Mouse (Mus musculus): ENCODE data around the gene Qsox2.

DNA sequence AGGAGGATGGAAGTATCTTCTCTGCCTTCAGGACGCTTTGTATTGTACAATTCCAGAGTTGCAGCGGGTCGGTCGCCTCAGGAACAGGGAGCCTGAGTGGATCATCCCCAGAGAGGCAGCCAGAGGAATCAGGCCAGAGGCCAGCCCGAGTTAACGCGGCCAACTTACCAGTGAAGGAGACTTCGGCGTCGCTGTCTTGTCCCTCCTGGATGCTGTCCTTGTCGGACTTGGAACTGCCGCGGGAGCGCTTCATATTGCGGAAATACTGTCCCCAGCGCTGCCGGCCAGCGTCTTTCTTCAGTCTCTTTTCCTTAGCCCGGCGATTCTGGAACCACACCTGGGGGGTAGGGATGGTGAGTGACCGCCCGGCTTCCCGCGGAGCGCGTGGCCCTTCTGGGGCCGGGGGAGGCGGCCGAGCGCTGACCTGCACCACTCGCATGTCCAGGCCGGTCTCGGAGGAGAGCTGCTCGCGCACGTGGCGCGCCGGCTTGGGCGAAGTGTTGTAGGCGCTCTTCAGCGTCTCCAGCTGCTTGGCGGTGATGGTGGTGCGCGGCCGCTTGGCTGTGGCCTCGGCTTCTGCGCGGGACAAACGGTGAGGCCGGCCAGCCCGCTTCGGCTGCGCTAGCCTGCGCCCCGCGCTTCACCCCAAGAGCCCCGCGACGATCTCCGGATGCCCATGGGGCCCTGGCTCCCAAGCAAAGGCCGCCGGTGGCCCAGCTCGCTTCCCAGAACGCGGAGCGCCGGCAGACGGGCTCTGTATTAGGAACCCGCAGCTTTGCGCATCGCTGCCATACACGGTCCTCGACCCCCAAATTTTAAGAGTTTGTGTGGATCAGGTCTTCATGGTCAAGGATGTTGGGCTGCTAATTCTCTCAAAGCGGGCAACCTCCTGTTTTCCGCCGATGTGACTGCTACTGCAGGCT lies 35.1 kb downstream of the Qsox2 start:
- TF ChIP-seq CTCF (IDR thresholded peaks at IDR 0.05; ENCODE audit: extremely low read depth, insufficient read depth, insufficient read length, insufficient replicate concordance) (no peak), POLR2A (IDR thresholded peaks at IDR 0.05; ENCODE audit: low read depth, low read length) (no peak)

Data from spleen, adult 2 months (tissue).